In the genomic region with DNA sequence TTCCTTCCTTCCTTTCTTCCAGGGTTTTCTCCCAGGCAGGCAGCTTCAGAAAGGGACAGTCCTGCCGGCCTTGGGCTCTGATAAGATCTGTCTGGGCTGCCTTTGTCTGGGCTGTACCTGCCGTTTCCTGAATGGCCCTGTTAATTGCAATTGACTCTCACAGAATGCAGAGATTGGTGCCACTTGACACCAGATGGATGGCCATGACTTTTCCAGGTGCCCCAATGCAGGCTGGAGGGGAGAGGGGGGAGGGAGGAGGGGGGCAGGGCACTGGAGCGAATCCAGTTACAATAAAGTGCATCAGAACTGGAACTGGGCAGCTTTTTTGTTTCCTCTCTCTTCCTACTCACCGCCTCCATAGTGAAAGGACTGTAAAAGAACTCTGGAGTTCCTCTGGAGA, we compare ENCODE assay signal across 7 mouse cellular contexts.
DNase-seq lines count a peak whose midpoint lies in the region; ATAC-seq and TF ChIP-seq lines count a peak whose summit lies in the region.

No protein-coding gene starts in this region.

- no peaks in the 10 kb centered on the region for H3K9me3 ChIP-seq in hindbrain, embryonic 10.5 days
- H3K9me3 ChIP-seq in hindbrain, embryonic 11.5 days (ENCODE audit: control insufficient read depth, low read length) = no peaks in the 10 kb centered on the region
- no peaks in the 10 kb centered on the region for H3K9me3 ChIP-seq in liver, embryonic 13.5 days (replicated peaks)
- no peaks in the 10 kb centered on the region for H3K9me3 ChIP-seq in midbrain, embryonic 10.5 days (replicated peaks)

- H3K9ac ChIP-seq in hindbrain, embryonic 11.5 days (ENCODE audit: low read depth, low read length) = no peak overlapping the region
- no peak overlapping the region for H3K9ac ChIP-seq in liver, embryonic 13.5 days

- H3K27ac ChIP-seq in hindbrain, embryonic 10.5 days = peak overlapping the region; percentile 46
- H3K27ac ChIP-seq in hindbrain, embryonic 11.5 days (ENCODE audit: low read depth, low read length) = no peak overlapping the region
- peak overlapping the region; percentile 62; the same call in 1 of the 2 replicates for H3K27ac ChIP-seq in kidney, adult 2 months (ENCODE audit: insufficient read depth, low read depth, low read length)
- H3K27ac ChIP-seq in liver, embryonic 13.5 days = peak overlapping the region; percentile 95; the same call in 1 of the 2 replicates
- H3K27ac ChIP-seq in midbrain, embryonic 10.5 days (replicated peaks) = no peak overlapping the region; the same call in 1 of the 2 replicates

- no peak for TF ChIP-seq POLR2A in kidney, adult 2 months (IDR thresholded peaks at IDR 0.05; ENCODE audit: low read depth, low read length)

- TF ChIP-seq CTCF in kidney, adult 2 months (conservative IDR thresholded peaks at IDR 0.05; ENCODE audit: insufficient read depth, insufficient read length, low read depth, low read length) = no peak

- H3K4me1 ChIP-seq in hindbrain, embryonic 10.5 days (replicated peaks) = peaks cover 55% of the 10 kb centered on the region
- H3K4me1 ChIP-seq in hindbrain, embryonic 11.5 days (replicated peaks; ENCODE audit: control insufficient read depth, insufficient read depth, low read length) = peaks cover 3% of the 10 kb centered on the region; the same call in 1 of the 2 replicates
- 0 out of 2 replicates have a peak, but pooled peaks cover 4% of the 10 kb centered on the region for H3K4me1 ChIP-seq in kidney, adult 2 months (ENCODE audit: control insufficient read depth, insufficient read depth, low read length)
- peaks cover 64% of the 10 kb centered on the region for H3K4me1 ChIP-seq in liver, embryonic 13.5 days (replicated peaks)
- peaks cover 54% of the 10 kb centered on the region for H3K4me1 ChIP-seq in midbrain, embryonic 10.5 days

- no peaks in the 10 kb centered on the region for H3K36me3 ChIP-seq in hindbrain, embryonic 10.5 days
- no peaks in the 10 kb centered on the region for H3K36me3 ChIP-seq in hindbrain, embryonic 11.5 days (ENCODE audit: control insufficient read depth, insufficient read depth, low read length)
- no peaks in the 10 kb centered on the region for H3K36me3 ChIP-seq in kidney, adult 2 months (ENCODE audit: control insufficient read depth, insufficient read depth, low read length)
- H3K36me3 ChIP-seq in liver, embryonic 13.5 days = no peaks in the 10 kb centered on the region
- H3K36me3 ChIP-seq in midbrain, embryonic 10.5 days = no peaks in the 10 kb centered on the region

- no peak overlapping the region for H3K4me3 ChIP-seq in hindbrain, embryonic 10.5 days
- H3K4me3 ChIP-seq in hindbrain, embryonic 11.5 days (ENCODE audit: low read depth, low read length) = no peak overlapping the region
- H3K4me3 ChIP-seq in kidney, adult 2 months (ENCODE audit: insufficient read depth, low read depth, low read length) = no peak overlapping the region
- no peak overlapping the region for H3K4me3 ChIP-seq in liver, embryonic 13.5 days (replicated peaks)
- H3K4me3 ChIP-seq in midbrain, embryonic 10.5 days = no peak overlapping the region

- DNase-seq in hindbrain, embryonic 10.5 days (ENCODE audit: low spot score) = no peak
- no peak for DNase-seq in hindbrain, embryonic 11.5 days (ENCODE audit: low spot score)
- DNase-seq in brain, adult 2 months (ENCODE audit: low read depth, low spot score) = peak; percentile 24
- peak; percentile 54 for DNase-seq in kidney, adult 2 months
- no peak for DNase-seq in liver, embryonic 13.5 days
- DNase-seq in midbrain, embryonic 10.5 days (ENCODE audit: low spot score) = no peak
- no peak for DNase-seq in frontal cortex, adult 2 months (ENCODE audit: extremely low spot score in 1 of 2, low spot score in 1 of 2)

- H3K4me2 ChIP-seq in hindbrain, embryonic 11.5 days (replicated peaks; ENCODE audit: low read depth, low read length) = no peak overlapping the region
- H3K4me2 ChIP-seq in liver, embryonic 13.5 days = no peak overlapping the region

- WGBS in hindbrain, embryonic 10.5 days = 34% methylated on average over 4 of the region's 4 CpGs
- WGBS in hindbrain, embryonic 11.5 days = 43% methylated on average over 4 of the region's 4 CpGs
- 29% methylated on average over 4 of the region's 4 CpGs for WGBS in kidney, adult 2 months
- 42% methylated on average over 4 of the region's 4 CpGs for WGBS in liver, embryonic 13.5 days (ENCODE audit: insufficient replicate concordance)
- WGBS in midbrain, embryonic 10.5 days = 50% methylated on average over 4 of the region's 4 CpGs

- ATAC-seq in hindbrain, embryonic 11.5 days (ENCODE audit: low FRiP score) = no peak
- no peak for ATAC-seq in liver, embryonic 13.5 days (ENCODE audit: low read depth)

- H3K27me3 ChIP-seq in hindbrain, embryonic 10.5 days (ENCODE audit: insufficient read depth, poor library complexity, severe bottlenecking) = peaks cover 28% of the 10 kb centered on the region
- H3K27me3 ChIP-seq in hindbrain, embryonic 11.5 days (ENCODE audit: control insufficient read depth, insufficient read depth, low read length) = no peaks in the 10 kb centered on the region
- H3K27me3 ChIP-seq in kidney, adult 2 months (replicated peaks; ENCODE audit: control insufficient read depth, insufficient read depth, low read length) = no peaks in the 10 kb centered on the region
- H3K27me3 ChIP-seq in liver, embryonic 13.5 days = no peaks in the 10 kb centered on the region
- peaks cover 57% of the 10 kb centered on the region for H3K27me3 ChIP-seq in midbrain, embryonic 10.5 days (ENCODE audit: low read depth, poor library complexity, severe bottlenecking)

Comparison
In these comparisons a context has a peak if more than half of its experiments do, and no peak if none do; other contexts are left out.
1. H3K27ac ChIP-seq: peak in hindbrain, embryonic 10.5 days (single experiment), kidney, adult 2 months (single experiment) and liver, embryonic 13.5 days (single experiment); none in hindbrain, embryonic 11.5 days (single experiment) and midbrain, embryonic 10.5 days (single experiment).
2. DNase-seq: peak in brain, adult 2 months (single experiment) and kidney, adult 2 months (single experiment); none in hindbrain, embryonic 10.5 days (single experiment), hindbrain, embryonic 11.5 days (single experiment), liver, embryonic 13.5 days (single experiment), midbrain, embryonic 10.5 days (single experiment) and frontal cortex, adult 2 months (0 of 2).